Mouse (Mus musculus) liver, postnatal 0 days (tissue): ENCODE data around the gene Cdiptos.

ENCODE experiments used
- CTCF ChIP-seq: sonication (generic); IDR thresholded peaks from 2 replicates; pipeline ENCODE4 v1.5.1; 2016; ENCODE audit warnings: antibody characterized with exemption, low read depth
- EP300 ChIP-seq: IDR thresholded peaks from 2 replicates; pipeline ENCODE4 v1.6.1; 2016; ENCODE audit warnings: antibody characterized with exemption, low read depth, mild to moderate bottlenecking

GRCm38 (mm10) chr7:126959780-126960179, 16.1 kb downstream of the Cdiptos start:
- no peak for TF ChIP-seq CTCF
- TF ChIP-seq EP300 = no peak
